Mouse (Mus musculus) cerebellum, adult 9-11 months (tissue): ENCODE measurements around the gene Gdf1.

Experiments used
- DNase-seq: peaks from one replicate; pipeline ENCODE4 v3.0.0; 2022

The Gdf1 gene

GRCm38 (mm10) chr8:70366588-70366987, 37.0 kb downstream of the Gdf1 start:
- DNase-seq, result no peak

- DNase-seq, result no peak
Observed at GRCm38 (mm10) chr8:70370476-70370875, 40.9 kb downstream of the Gdf1 start.

GRCm38 (mm10) chr8:70371951-70372350, 42.3 kb downstream of the Gdf1 start:
- no peak for DNase-seq

GRCm38 (mm10) chr8:70373397-70374317, 44.0 kb downstream of the Gdf1 start, which contains the start of gene Comp:
Comp (plus strand) TSS chr8:70373558.
- DNase-seq, result peak; percentile 63

GRCm38 (mm10) chr8:70374318-70374927, 44.8 kb downstream of the Gdf1 start:
- DNase-seq, result peak; percentile 94

- DNase-seq, result no peak
Observed at GRCm38 (mm10) chr8:70375212-70375859, 45.7 kb downstream of the Gdf1 start.

GRCm38 (mm10) chr8:70376275-70376741, 46.7 kb downstream of the Gdf1 start:
- DNase-seq, result peak; percentile 55

- no peak for DNase-seq
Observed at GRCm38 (mm10) chr8:70377049-70377448, 47.4 kb downstream of the Gdf1 start.

- DNase-seq, result peak; percentile 73
Observed at GRCm38 (mm10) chr8:70380069-70380468, 50.5 kb downstream of the Gdf1 start.
